Mouse (Mus musculus): Measurements from ENCODE around the gene Agfg2. TPM values are rescaled to one million over a fixed set of nuclear protein-coding genes. Genes with fewer than 3 reads are reported as not detected.

Gene Agfg2
- polyA plus RNA-seq, 1 experiment from 2014 or later, result 12.2 TPM

DNA sequence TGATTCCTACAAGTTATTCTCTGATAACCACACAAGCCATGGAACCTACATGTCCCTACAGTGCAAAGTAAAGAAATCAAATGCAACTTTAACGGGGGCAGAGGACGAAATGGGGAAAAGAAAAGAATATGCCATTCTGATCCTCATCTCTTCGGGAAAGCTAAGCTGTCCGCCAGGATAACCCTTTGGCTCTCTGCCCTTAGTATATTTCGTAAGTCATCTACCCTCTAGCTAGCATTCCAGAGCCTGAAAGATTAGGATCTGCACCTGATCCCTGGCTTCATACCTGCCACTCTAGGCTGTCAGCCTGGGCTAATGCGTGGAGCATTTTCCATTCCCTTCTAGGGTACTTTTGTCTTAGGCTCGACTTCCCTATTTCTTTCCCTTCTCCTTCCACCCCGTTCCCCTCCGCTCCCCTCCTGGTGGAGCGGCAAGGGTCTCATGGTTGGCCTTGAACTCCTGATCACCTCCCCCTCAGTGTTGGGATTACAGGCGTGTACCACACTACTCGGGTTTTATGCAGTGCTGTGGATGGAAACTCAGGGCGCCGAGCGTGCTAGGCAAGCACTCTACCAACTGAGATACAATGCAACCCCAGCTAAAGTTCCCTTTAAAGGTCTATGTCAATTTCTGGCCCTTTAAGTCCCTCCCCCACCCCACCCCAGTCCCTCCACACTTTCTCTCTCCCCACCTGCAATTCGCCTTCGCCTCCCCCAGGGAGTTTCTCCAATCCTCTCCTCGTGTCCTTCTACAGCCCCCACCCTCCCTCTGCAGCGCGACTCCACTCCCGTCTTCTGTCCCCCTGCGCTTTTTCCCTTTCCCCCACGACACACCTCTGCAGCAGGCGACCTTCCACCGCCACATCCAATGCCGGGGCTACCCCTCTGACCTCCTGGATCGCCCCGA, 885 bp downstream of the Agfg2 start:
- ATAC-seq (ENCODE audit: insufficient read depth), result peak; percentile 4; the same call in 1 of the 2 replicates
- Histone ChIP-seq H3K36me3 (ENCODE audit: insufficient read depth) (0 out of 2 replicates have a peak, but pooled peaks cover 3% of the 10 kb centered on the region), H3K27ac (ENCODE audit: low read depth) (no peak overlapping the region), H3K9me3 (ENCODE audit: low read depth, low read length) (no peaks in the 10 kb centered on the region), H3K27me3 (ENCODE audit: insufficient read depth, low read length) (no peaks in the 10 kb centered on the region), H3K4me2 (peak overlapping the region; percentile 96), H3K4me1 (ENCODE audit: insufficient read depth) (peaks cover 7% of the 10 kb centered on the region; the same call in 1 of the 2 replicates), H3K9ac (peak overlapping the region; percentile 58), H3K4me3 (ENCODE audit: low read depth, low read length) (peak overlapping the region; percentile 67)
- DNase-seq, result peak; percentile 56
- WGBS, result 7% methylated on average over 28 of the region's 28 CpGs
- no peak for TF ChIP-seq CTCF (IDR thresholded peaks at IDR 0.05; ENCODE audit: low read depth)

DNA sequence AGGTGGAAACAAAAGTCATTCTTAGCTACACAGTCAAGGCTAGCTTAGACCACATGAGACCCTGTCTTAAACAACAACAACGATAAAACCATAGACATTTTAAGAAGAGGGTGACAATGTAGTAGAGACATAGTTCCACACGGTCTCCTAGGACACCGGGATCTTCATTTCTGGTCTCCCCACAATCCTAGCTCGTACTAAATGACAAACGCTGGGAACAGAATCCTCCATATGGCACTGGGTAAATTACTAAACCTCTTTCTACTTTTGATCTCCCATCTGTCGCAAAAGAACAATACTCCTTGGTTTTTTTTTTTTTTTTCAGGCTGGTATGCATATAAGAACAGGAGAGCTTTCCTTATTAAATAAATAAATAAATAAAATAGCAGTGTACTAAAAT, 2.0 kb downstream of the Agfg2 start:
- H3K36me3 ChIP-seq (ENCODE audit: insufficient read depth), result 0 out of 2 replicates have a peak, but pooled peaks cover 3% of the 10 kb centered on the region
- peaks cover 7% of the 10 kb centered on the region; the same call in 1 of the 2 replicates for H3K4me1 ChIP-seq (ENCODE audit: insufficient read depth)
- no peak overlapping the region for H3K27ac ChIP-seq (ENCODE audit: low read depth)
- no peak overlapping the region for H3K9ac ChIP-seq
- H3K4me3 ChIP-seq (ENCODE audit: low read depth, low read length), result no peak overlapping the region
- no peak overlapping the region; the same call in 1 of the 2 replicates for H3K4me2 ChIP-seq
- no peaks in the 10 kb centered on the region for H3K9me3 ChIP-seq (ENCODE audit: low read depth, low read length)
- 82% methylated on average over 6 of the region's 6 CpGs for WGBS
- DNase-seq (no peak), ATAC-seq (ENCODE audit: insufficient read depth) (no peak)
- no peaks in the 10 kb centered on the region for H3K27me3 ChIP-seq (ENCODE audit: insufficient read depth, low read length)
- TF ChIP-seq CTCF (IDR thresholded peaks at IDR 0.05; ENCODE audit: low read depth), result no peak

DNA sequence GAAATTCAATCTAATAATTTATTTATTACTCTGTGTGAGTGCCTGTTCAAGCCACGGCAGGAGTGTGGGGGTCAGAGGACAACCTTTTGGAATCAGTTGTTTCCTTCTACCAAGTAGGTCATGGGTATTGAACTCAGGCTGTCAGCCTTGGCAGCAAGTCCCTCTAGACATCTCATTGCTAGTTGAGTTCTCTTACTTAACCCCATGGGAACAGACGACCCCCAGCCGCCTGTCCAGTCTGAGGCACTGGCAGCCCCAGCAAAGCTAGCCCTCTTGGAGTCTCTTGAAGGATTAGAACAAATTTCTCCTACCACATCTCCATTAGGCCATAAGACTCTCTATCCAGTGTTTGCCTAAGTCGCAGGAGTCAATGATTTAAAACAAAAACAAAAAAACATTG, 4.8 kb downstream of the Agfg2 start:
- Histone ChIP-seq H3K4me2 (no peak overlapping the region), H3K36me3 (ENCODE audit: insufficient read depth) (0 out of 2 replicates have a peak, but pooled peaks cover 3% of the 10 kb centered on the region), H3K27ac (ENCODE audit: low read depth) (no peak overlapping the region), H3K27me3 (ENCODE audit: insufficient read depth, low read length) (no peaks in the 10 kb centered on the region), H3K9me3 (ENCODE audit: low read depth, low read length) (no peaks in the 10 kb centered on the region), H3K4me1 (ENCODE audit: insufficient read depth) (peaks cover 7% of the 10 kb centered on the region; the same call in 1 of the 2 replicates), H3K9ac (no peak overlapping the region), H3K4me3 (ENCODE audit: low read depth, low read length) (no peak overlapping the region)
- peak; percentile 51 for DNase-seq
- ATAC-seq (ENCODE audit: insufficient read depth), result no peak
- 67% methylated on average over 4 of the region's 4 CpGs for WGBS
- TF ChIP-seq CTCF (IDR thresholded peaks at IDR 0.05; ENCODE audit: low read depth), result no peak

DNA sequence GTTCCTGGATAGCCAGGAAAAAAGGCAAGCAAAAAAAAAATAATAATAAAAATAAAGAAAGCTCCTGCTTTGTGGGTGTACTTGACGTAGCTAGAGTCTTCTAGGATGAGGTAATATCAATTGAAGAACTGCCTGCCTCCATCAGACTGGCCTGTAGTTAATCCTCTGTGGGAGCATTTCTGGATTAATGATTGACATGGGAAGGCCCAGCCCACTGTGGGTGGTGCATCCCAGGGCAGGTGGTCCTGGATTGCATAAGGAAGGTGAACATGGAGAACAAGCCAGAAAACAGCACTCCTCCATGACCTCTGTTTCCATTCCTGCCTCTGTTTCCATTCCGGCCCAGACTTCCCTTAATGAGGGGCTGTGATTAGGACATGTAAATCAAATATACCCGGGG, 5.8 kb downstream of the Agfg2 start:
- Histone ChIP-seq H3K9ac (no peak overlapping the region), H3K27ac (ENCODE audit: low read depth) (no peak overlapping the region), H3K36me3 (ENCODE audit: insufficient read depth) (0 out of 2 replicates have a peak, but pooled peaks cover 3% of the 10 kb centered on the region), H3K27me3 (ENCODE audit: insufficient read depth, low read length) (no peaks in the 10 kb centered on the region), H3K9me3 (ENCODE audit: low read depth, low read length) (no peaks in the 10 kb centered on the region), H3K4me1 (ENCODE audit: insufficient read depth) (peaks cover 7% of the 10 kb centered on the region; the same call in 1 of the 2 replicates), H3K4me3 (ENCODE audit: low read depth, low read length) (no peak overlapping the region), H3K4me2 (no peak overlapping the region)
- DNase-seq, result no peak
- 77% methylated on average over 3 of the region's 3 CpGs for WGBS
- no peak for TF ChIP-seq CTCF (IDR thresholded peaks at IDR 0.05; ENCODE audit: low read depth)
- ATAC-seq (ENCODE audit: insufficient read depth), result no peak

DNA sequence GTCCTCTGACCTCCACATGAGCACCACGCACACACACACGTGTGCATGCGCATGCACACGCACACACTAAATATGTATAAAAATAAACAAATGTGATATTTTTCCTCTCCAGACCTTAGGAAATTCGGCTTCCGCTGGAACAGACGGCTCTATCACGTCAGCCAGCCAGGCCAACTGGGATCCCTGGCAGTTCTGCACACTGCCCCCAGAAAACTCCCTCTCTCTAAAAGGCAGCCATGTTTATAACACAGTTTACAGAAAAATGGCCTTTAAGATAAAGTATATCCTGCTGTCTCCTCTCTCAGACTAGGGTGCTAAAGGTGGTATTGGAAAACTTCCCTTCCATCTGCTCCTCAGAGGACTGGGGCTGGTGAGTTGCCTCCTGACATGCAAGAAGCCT, 6.7 kb downstream of the Agfg2 start:
- Histone ChIP-seq H3K27ac (ENCODE audit: low read depth) (no peak overlapping the region), H3K9me3 (ENCODE audit: low read depth, low read length) (no peaks in the 10 kb centered on the region), H3K4me3 (ENCODE audit: low read depth, low read length) (no peak overlapping the region), H3K4me1 (ENCODE audit: insufficient read depth) (peaks cover under 1% of the 10 kb centered on the region; the same call in 1 of the 2 replicates), H3K36me3 (ENCODE audit: insufficient read depth) (0 out of 2 replicates have a peak, but pooled peaks cover 3% of the 10 kb centered on the region), H3K27me3 (ENCODE audit: insufficient read depth, low read length) (no peaks in the 10 kb centered on the region), H3K4me2 (no peak overlapping the region), H3K9ac (no peak overlapping the region)
- ATAC-seq (ENCODE audit: insufficient read depth) (no peak), DNase-seq (no peak)
- no peak for TF ChIP-seq CTCF (IDR thresholded peaks at IDR 0.05; ENCODE audit: low read depth)
- 86% methylated on average over 8 of the region's 8 CpGs for WGBS

DNA sequence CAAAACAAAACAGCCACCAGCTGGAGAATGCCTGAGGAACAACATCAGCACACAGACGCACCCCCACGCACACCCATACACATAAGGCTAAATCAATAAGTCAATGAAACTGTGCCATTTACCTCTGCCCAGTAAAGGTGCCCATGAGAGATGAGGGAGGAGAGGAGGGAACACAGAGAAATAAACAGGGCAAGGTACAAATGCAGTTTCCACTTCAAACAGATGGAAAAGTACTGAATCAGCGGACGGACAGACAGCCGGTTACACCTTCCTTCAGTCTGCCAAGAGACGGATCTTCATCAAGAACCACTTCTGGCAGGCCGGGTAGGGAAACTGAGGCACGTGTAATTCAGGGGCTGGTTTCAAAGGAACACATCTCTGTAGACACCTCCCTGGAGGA, 9.7 kb downstream of the Agfg2 start:
- 91% methylated on average over 8 of the region's 8 CpGs for WGBS
- H3K36me3 ChIP-seq (ENCODE audit: insufficient read depth), result no peaks in the 10 kb centered on the region
- ATAC-seq (ENCODE audit: insufficient read depth) (no peak), DNase-seq (no peak)
- H3K4me3 ChIP-seq (ENCODE audit: low read depth, low read length), result no peak overlapping the region
- H3K9ac ChIP-seq, result no peak overlapping the region
- no peaks in the 10 kb centered on the region for H3K9me3 ChIP-seq (ENCODE audit: low read depth, low read length)
- H3K27me3 ChIP-seq (ENCODE audit: insufficient read depth, low read length), result no peaks in the 10 kb centered on the region
- H3K4me1 ChIP-seq (ENCODE audit: insufficient read depth), result peaks cover 9% of the 10 kb centered on the region
- H3K4me2 ChIP-seq, result no peak overlapping the region
- TF ChIP-seq CTCF (IDR thresholded peaks at IDR 0.05; ENCODE audit: low read depth), result no peak
- H3K27ac ChIP-seq (ENCODE audit: low read depth), result no peak overlapping the region

DNA sequence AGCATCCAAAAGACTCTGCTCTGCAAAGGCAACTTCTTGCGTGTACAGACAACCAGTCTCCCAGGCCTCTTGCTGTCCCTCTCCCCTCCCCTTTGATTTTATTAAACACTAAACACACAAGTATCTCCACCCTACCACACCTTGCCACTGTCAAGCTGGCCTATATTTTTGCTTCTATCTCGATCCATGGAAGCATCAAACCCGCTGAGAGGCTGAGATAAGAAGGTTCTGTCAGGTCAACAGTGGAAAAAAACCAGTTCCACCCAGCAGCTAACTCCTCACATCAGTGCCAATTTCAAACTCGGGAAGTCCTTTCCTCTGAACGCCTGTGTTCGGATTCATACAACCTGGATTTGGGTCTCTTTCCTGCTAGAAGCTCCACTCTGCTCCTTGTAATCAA, 11.5 kb downstream of the Agfg2 start:
- DNase-seq (no peak), ATAC-seq (ENCODE audit: insufficient read depth) (no peak)
- Histone ChIP-seq H3K27ac (ENCODE audit: low read depth) (no peak overlapping the region), H3K9ac (no peak overlapping the region), H3K9me3 (ENCODE audit: low read depth, low read length) (no peaks in the 10 kb centered on the region), H3K4me3 (ENCODE audit: low read depth, low read length) (no peak overlapping the region), H3K4me2 (no peak overlapping the region), H3K36me3 (ENCODE audit: insufficient read depth) (no peaks in the 10 kb centered on the region), H3K4me1 (ENCODE audit: insufficient read depth) (peaks cover 9% of the 10 kb centered on the region), H3K27me3 (ENCODE audit: insufficient read depth, low read length) (no peaks in the 10 kb centered on the region)
- TF ChIP-seq CTCF (IDR thresholded peaks at IDR 0.05; ENCODE audit: low read depth), result no peak
- 82% methylated on average over 6 of the region's 6 CpGs for WGBS

Data from lung, embryonic 14.5 days (tissue).